Mouse (Mus musculus) liver, embryonic 15.5 days (tissue): ENCODE measurements around the gene Zfp748. TPM values are rescaled to one million over a fixed set of nuclear protein-coding genes. Genes with fewer than 3 reads are reported as not detected.

Source experiments
- polyA plus RNA-seq: library from polyadenylated mRNA; unstranded; fragments of >200 nt; fragmentation: Nextera tagmentation; extraction: Ambion mirVana; gene quantifications from 2 replicates; pipeline ENCODE4 v1.2.1, GENCODE M21; 2015

Zfp748 gene
- polyA plus RNA-seq, 1 experiment from 2014 or later, result 4.3 TPM

Other genes starting within 250 kb of the Zfp748 start
- gene Zfp457, start 247.3 kb downstream of the Zfp748 start, polyA plus RNA-seq, result 0.23 and 0.24 TPM in 2 replicates
- 0.67 and 0.90 TPM in 2 replicates for gene Zfp595, start 221.3 kb downstream of the Zfp748 start, polyA plus RNA-seq
- 0.22 and 0.24 TPM in 2 replicates for gene Gm28044, start 193.3 kb downstream of the Zfp748 start, polyA plus RNA-seq
- 0.50 and 0.58 TPM in 2 replicates for gene Zfp953, start 193.2 kb downstream of the Zfp748 start, polyA plus RNA-seq
- 0.17 TPM in 1 of 2 replicates, not detected in the other for gene Gm28041, start 178.1 kb downstream of the Zfp748 start, polyA plus RNA-seq
- gene Zfp456, start 178.0 kb downstream of the Zfp748 start, polyA plus RNA-seq, result 0.51 TPM in 2 replicates
- 1.8 and 2.0 TPM in 2 replicates for gene Zfp429, start 154.0 kb downstream of the Zfp748 start, polyA plus RNA-seq
- 0.10 and 0.22 TPM in 2 replicates for gene Zfp459, start 132.4 kb downstream of the Zfp748 start, polyA plus RNA-seq
- 6.0 and 7.0 TPM in 2 replicates for gene Zfp874a, start 102.2 kb downstream of the Zfp748 start, polyA plus RNA-seq
- 2.5 and 3.4 TPM in 2 replicates for gene Zfp874b, start 69.6 kb downstream of the Zfp748 start, polyA plus RNA-seq
- 2.1 and 2.4 TPM in 2 replicates for gene Zfp58, start 53.3 kb downstream of the Zfp748 start, polyA plus RNA-seq
- gene Gm26965, start 27.7 kb downstream of the Zfp748 start, polyA plus RNA-seq, result not detected in 2 replicates
- 7.5 and 8.0 TPM in 2 replicates for gene Zfp87, start 27.7 kb downstream of the Zfp748 start, polyA plus RNA-seq
- 1.1 and 1.2 TPM in 2 replicates for gene Zfp729b, start 55.9 kb upstream of the Zfp748 start, polyA plus RNA-seq
- 0.40 TPM in 1 of 2 replicates, not detected in the other for gene Gm49345, start 83.9 kb upstream of the Zfp748 start, polyA plus RNA-seq
- 0.75 and 1.0 TPM in 2 replicates for gene Zfp729a, start 84.0 kb upstream of the Zfp748 start, polyA plus RNA-seq
- 1.8 and 2.0 TPM in 2 replicates for gene Zfp738, start 133.2 kb upstream of the Zfp748 start, polyA plus RNA-seq
- 1.4 and 1.5 TPM in 2 replicates for gene Zfp65, start 175.3 kb upstream of the Zfp748 start, polyA plus RNA-seq
- 0.96 and 1.3 TPM in 2 replicates for gene Zfp85, start 201.4 kb upstream of the Zfp748 start, polyA plus RNA-seq
- 0.53 TPM in 2 replicates for gene Zfp493, start 225.9 kb upstream of the Zfp748 start, polyA plus RNA-seq